Mouse (Mus musculus) testis, adult 2 months (tissue): ENCODE data around the gene Atp6v0d1.

Source experiments
- CTCF ChIP-seq: fragments of 200-500 bp; IDR thresholded peaks from 2 replicates; pipeline ENCODE4 v1.5.1; 2012; ENCODE audit warnings: low read depth, mild to moderate bottlenecking, inconsistent platforms, low read length, moderate library complexity; ENCODE audit not compliant: control insufficient read depth, insufficient read depth, insufficient replicate concordance
- POLR2A ChIP-seq: fragments of 200-500 bp; IDR thresholded peaks from 2 replicates; pipeline ENCODE4 v1.6.1; 2012; ENCODE audit warnings: low read depth, mild to moderate bottlenecking, inconsistent platforms, low read length, moderate library complexity; ENCODE audit not compliant: control insufficient read depth

DNA sequence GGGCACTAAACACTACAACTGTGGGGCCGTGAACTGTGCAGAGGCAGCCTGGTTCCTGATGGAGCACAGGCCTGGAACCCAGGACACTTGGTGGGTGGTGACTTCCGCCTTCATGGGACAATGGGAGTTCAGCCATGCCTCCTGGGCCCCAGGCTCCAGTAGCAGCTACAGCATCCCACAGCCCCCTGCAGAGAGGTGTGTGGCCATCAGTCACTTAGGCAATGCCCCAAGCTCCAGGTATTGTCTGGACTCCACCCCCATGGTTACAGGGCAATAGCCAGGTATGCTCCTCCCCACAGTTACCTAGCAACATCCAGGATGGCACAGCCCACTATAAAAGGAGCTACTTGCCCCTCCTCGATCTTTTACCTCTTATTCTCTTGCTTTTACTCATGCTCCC is 10.6 kb downstream of the Atp6v0d1 start:
- no peak for TF ChIP-seq POLR2A
- TF ChIP-seq CTCF = no peak
